18 mouse cellular contexts compared by ENCODE assay signal in the genomic region with DNA sequence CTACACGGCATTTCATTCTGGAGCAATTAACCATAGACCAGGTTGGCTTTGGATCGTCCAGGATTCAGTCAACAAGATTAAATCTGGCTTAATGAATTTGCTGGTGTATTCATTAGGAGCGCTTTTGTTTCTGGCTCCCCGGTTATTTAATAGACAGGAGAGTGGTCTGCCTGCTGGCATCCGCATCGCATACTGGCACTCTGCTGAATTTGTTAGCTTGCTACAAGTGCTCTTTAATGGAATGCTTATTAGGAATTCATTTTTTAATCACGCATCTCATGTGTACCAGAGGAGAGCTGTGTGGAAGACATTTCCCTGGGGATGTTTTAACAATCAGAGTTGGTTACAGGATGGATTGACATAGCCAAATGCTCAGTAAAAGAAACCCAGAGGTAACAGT.
DNase-seq lines count a peak whose midpoint lies in the region; ATAC-seq lines count a peak whose summit lies in the region.
"Had no signal": no experiment of that assay in that cellular context is flagged by ENCODE, and none has a peak within 500 bp of the region (broad histone marks: within the 10 kb centered on the region; RNA-seq: fewer than 3 reads in every experiment).

No protein-coding gene starts in this region.

- no peaks in the 10 kb centered on the region for H3K36me3 ChIP-seq in forebrain, embryonic 16.5 days (ENCODE audit: control insufficient read depth, insufficient read depth)
- no peaks in the 10 kb centered on the region for H3K36me3 ChIP-seq in midbrain, embryonic 12.5 days
- no peaks in the 10 kb centered on the region for H3K36me3 ChIP-seq in neural tube, embryonic 15.5 days
- H3K36me3 ChIP-seq: heart, embryonic 15.5 days had no signal

- peak; percentile 5 for DNase-seq in left cerebral cortex, postnatal 4 days
- DNase-seq in left cerebral cortex, postnatal 36 days (ENCODE audit: low spot score in 2 of 2) = no peak
- DNase-seq in yolk sac, embryonic 10.5 days (ENCODE audit: low spot score) = no peak
- no peak for DNase-seq in frontal cortex, postnatal 25 days (ENCODE audit: low spot score in 2 of 2)
- DNase-seq in gastrocnemius, postnatal 4 days (ENCODE audit: low spot score in 2 of 2) = no peak
- DNase-seq: adrenal gland, postnatal 14 days; B cell, adult 2 months; cerebellum, adult 9-11 months; kidney, adult 9 months; layer of hippocampus, postnatal 36 days; lung, adult 18-20 months; thymus, postnatal 25 days had no signal

- no peak overlapping the region for H3K9ac ChIP-seq in forebrain, embryonic 16.5 days (replicated peaks; ENCODE audit: low read depth, low read length)
- no peak overlapping the region for H3K9ac ChIP-seq in midbrain, embryonic 12.5 days (replicated peaks)
- no peak overlapping the region for H3K9ac ChIP-seq in neural tube, embryonic 15.5 days (replicated peaks)
- H3K9ac ChIP-seq: heart, embryonic 15.5 days had no signal

- H3K4me1 ChIP-seq in forebrain, embryonic 16.5 days (replicated peaks; ENCODE audit: control insufficient read depth, insufficient read depth, low read length) = peaks cover 6% of the 10 kb centered on the region
- peaks cover 4% of the 10 kb centered on the region; the same call in 1 of the 2 replicates for H3K4me1 ChIP-seq in midbrain, embryonic 12.5 days
- peaks cover 7% of the 10 kb centered on the region for H3K4me1 ChIP-seq in neural tube, embryonic 15.5 days
- H3K4me1 ChIP-seq: heart, embryonic 15.5 days had no signal

- no peak overlapping the region for H3K4me2 ChIP-seq in forebrain, embryonic 16.5 days (ENCODE audit: low read length)
- H3K4me2 ChIP-seq in midbrain, embryonic 12.5 days (replicated peaks) = no peak overlapping the region
- no peak overlapping the region for H3K4me2 ChIP-seq in neural tube, embryonic 15.5 days
- H3K4me2 ChIP-seq: heart, embryonic 15.5 days had no signal

- ATAC-seq in forebrain, embryonic 16.5 days = peak; percentile 80
- peak; percentile 50; the same call in 1 of the 2 replicates for ATAC-seq in midbrain, embryonic 12.5 days (ENCODE audit: low FRiP score, low read depth)
- ATAC-seq in neural tube, embryonic 15.5 days (ENCODE audit: low FRiP score) = peak; percentile 61
- ATAC-seq: activated CD4-positive, CD25-positive, alpha-beta regulatory T cell, adult 4 months; Patski had no signal

- no peak overlapping the region for H3K27ac ChIP-seq in forebrain, embryonic 16.5 days (ENCODE audit: low read length)
- H3K27ac ChIP-seq in midbrain, embryonic 12.5 days (replicated peaks) = no peak overlapping the region
- H3K27ac ChIP-seq in neural tube, embryonic 15.5 days (replicated peaks) = no peak overlapping the region
- H3K27ac ChIP-seq: heart, embryonic 15.5 days had no signal

- H3K9me3 ChIP-seq in forebrain, embryonic 16.5 days (ENCODE audit: control insufficient read depth, low read length) = no peaks in the 10 kb centered on the region
- H3K9me3 ChIP-seq in midbrain, embryonic 12.5 days = no peaks in the 10 kb centered on the region
- H3K9me3 ChIP-seq in neural tube, embryonic 15.5 days (replicated peaks) = no peaks in the 10 kb centered on the region
- H3K9me3 ChIP-seq: heart, embryonic 15.5 days had no signal

- WGBS in forebrain, embryonic 16.5 days = 8% methylated on average over 7 of the region's 7 CpGs
- WGBS in midbrain, embryonic 12.5 days = 53% methylated on average over 7 of the region's 7 CpGs
- 27% methylated on average over 7 of the region's 7 CpGs for WGBS in neural tube, embryonic 15.5 days

- intact Hi-C loops in left cerebral cortex, postnatal 4 days (cut with DNase I) = no loop called here
- intact Hi-C loops in left cerebral cortex, postnatal 36 days (cut with DNase I) = no loop called here

- no peak overlapping the region for H3K4me3 ChIP-seq in forebrain, embryonic 16.5 days (replicated peaks; ENCODE audit: low read length)
- no peak overlapping the region for H3K4me3 ChIP-seq in midbrain, embryonic 12.5 days
- H3K4me3 ChIP-seq in neural tube, embryonic 15.5 days (replicated peaks) = no peak overlapping the region
- H3K4me3 ChIP-seq: heart, embryonic 15.5 days had no signal

- no peaks in the 10 kb centered on the region; the same call in 1 of the 2 replicates for H3K27me3 ChIP-seq in forebrain, embryonic 16.5 days (replicated peaks; ENCODE audit: control insufficient read depth, insufficient read depth, low read length)
- H3K27me3 ChIP-seq in midbrain, embryonic 12.5 days = no peaks in the 10 kb centered on the region
- H3K27me3 ChIP-seq in neural tube, embryonic 15.5 days (replicated peaks) = 0 out of 2 replicates have a peak, but pooled peaks cover 4% of the 10 kb centered on the region
- H3K27me3 ChIP-seq: heart, embryonic 15.5 days; Patski had no signal
